Mouse (Mus musculus): ENCODE data around the gene Ankrd11. TPM values are rescaled to one million over a fixed set of nuclear protein-coding genes. Genes with fewer than 3 reads are reported as not detected.
A peak's percentile ranks its signal among the peaks of the same experiment; 100 is the strongest.

The Ankrd11 gene
- polyA plus RNA-seq, 1 experiment from 2014 or later: 67.3 TPM

- Histone ChIP-seq H3K4me1 (peaks cover 13% of the 10 kb centered on the region), H3K9ac (no peak overlapping the region), H3K27ac (no peak overlapping the region), H3K27me3 (replicated peaks) (no peaks in the 10 kb centered on the region), H3K4me2 (no peak overlapping the region), H3K36me3 (no peaks in the 10 kb centered on the region), H3K9me3 (no peaks in the 10 kb centered on the region), H3K4me3 (replicated peaks) (no peak overlapping the region)
- ATAC-seq (ENCODE audit: insufficient read depth, low FRiP score, low read depth): no peak
- WGBS: 52% methylated on average over 5 of the region's 5 CpGs
These were observed 48.3 kb downstream of the Ankrd11 start for GRCm38 (mm10) chr8:122993740-122994139.

GRCm38 (mm10) chr8:122993031-122993430 is 49.0 kb downstream of the Ankrd11 start:
- H3K27me3 ChIP-seq (replicated peaks): no peaks in the 10 kb centered on the region
- 75% methylated on average over 3 of the region's 3 CpGs for WGBS
- H3K9me3 ChIP-seq: no peaks in the 10 kb centered on the region
- H3K4me2 ChIP-seq: no peak overlapping the region
- H3K36me3 ChIP-seq: no peaks in the 10 kb centered on the region
- no peak overlapping the region for H3K4me3 ChIP-seq (replicated peaks)
- H3K9ac ChIP-seq: no peak overlapping the region
- ATAC-seq (ENCODE audit: insufficient read depth, low FRiP score, low read depth): no peak
- H3K27ac ChIP-seq: no peak overlapping the region
- peaks cover 13% of the 10 kb centered on the region for H3K4me1 ChIP-seq

GRCm38 (mm10) chr8:122992296-122992695 is 49.8 kb downstream of the Ankrd11 start:
- Histone ChIP-seq H3K36me3 (no peaks in the 10 kb centered on the region), H3K9ac (no peak overlapping the region), H3K9me3 (no peaks in the 10 kb centered on the region), H3K4me1 (peaks cover 13% of the 10 kb centered on the region), H3K27me3 (replicated peaks) (no peaks in the 10 kb centered on the region), H3K4me2 (no peak overlapping the region), H3K27ac (no peak overlapping the region), H3K4me3 (replicated peaks) (no peak overlapping the region)
- ATAC-seq (ENCODE audit: insufficient read depth, low FRiP score, low read depth): no peak
- WGBS: 34% methylated on average over 2 of the region's 2 CpGs

- no peak overlapping the region for H3K4me3 ChIP-seq (replicated peaks)
These were observed 50.7 kb downstream of the Ankrd11 start for GRCm38 (mm10) chr8:122991368-122991767.

GRCm38 (mm10) chr8:122989976-122990375 is 52.1 kb downstream of the Ankrd11 start:
- no peaks in the 10 kb centered on the region for H3K9me3 ChIP-seq

More at GRCm38 (mm10) chr8:122991368-122991767, 50.7 kb downstream of the Ankrd11 start:
- no peak for ATAC-seq (ENCODE audit: insufficient read depth, low FRiP score, low read depth)
- Histone ChIP-seq H3K4me1 (peaks cover 15% of the 10 kb centered on the region), H3K36me3 (no peaks in the 10 kb centered on the region), H3K27ac (no peak overlapping the region), H3K9me3 (no peaks in the 10 kb centered on the region), H3K9ac (no peak overlapping the region), H3K4me2 (no peak overlapping the region), H3K27me3 (replicated peaks) (no peaks in the 10 kb centered on the region)
- 81% methylated on average over 5 of the region's 5 CpGs for WGBS

GRCm38 (mm10) chr8:122988955-122989354 is 53.1 kb downstream of the Ankrd11 start:
- Histone ChIP-seq H3K27ac (no peak overlapping the region), H3K9ac (no peak overlapping the region), H3K36me3 (no peaks in the 10 kb centered on the region), H3K4me2 (no peak overlapping the region), H3K27me3 (replicated peaks) (no peaks in the 10 kb centered on the region), H3K9me3 (no peaks in the 10 kb centered on the region), H3K4me3 (replicated peaks) (no peak overlapping the region), H3K4me1 (peaks cover 14% of the 10 kb centered on the region)
- ATAC-seq (ENCODE audit: insufficient read depth, low FRiP score, low read depth): peak; percentile 74
- 83% methylated on average over 3 of the region's 3 CpGs for WGBS

More at GRCm38 (mm10) chr8:122989976-122990375, 52.1 kb downstream of the Ankrd11 start:
- ATAC-seq (ENCODE audit: insufficient read depth, low FRiP score, low read depth): no peak
- Histone ChIP-seq H3K27ac (no peak overlapping the region), H3K4me2 (no peak overlapping the region), H3K4me1 (peaks cover 17% of the 10 kb centered on the region), H3K9ac (no peak overlapping the region), H3K4me3 (replicated peaks) (no peak overlapping the region), H3K36me3 (no peaks in the 10 kb centered on the region), H3K27me3 (replicated peaks) (no peaks in the 10 kb centered on the region)
- 77% methylated on average over 2 of the region's 2 CpGs for WGBS

GRCm38 (mm10) chr8:122987255-122987654 is 54.8 kb downstream of the Ankrd11 start:
- Histone ChIP-seq H3K9ac (no peak overlapping the region), H3K4me1 (peaks cover 4% of the 10 kb centered on the region; the same call in 1 of the 2 replicates), H3K4me3 (replicated peaks) (no peak overlapping the region), H3K27me3 (replicated peaks) (no peaks in the 10 kb centered on the region), H3K4me2 (no peak overlapping the region), H3K9me3 (no peaks in the 10 kb centered on the region), H3K27ac (no peak overlapping the region; the same call in 1 of the 2 replicates), H3K36me3 (no peaks in the 10 kb centered on the region)
- no peak for ATAC-seq (ENCODE audit: insufficient read depth, low FRiP score, low read depth)
- 43% methylated on average over 2 of the region's 2 CpGs for WGBS

- no peaks in the 10 kb centered on the region for H3K27me3 ChIP-seq (replicated peaks)
- peaks cover 5% of the 10 kb centered on the region; the same call in 1 of the 2 replicates for H3K4me1 ChIP-seq
- ATAC-seq (ENCODE audit: insufficient read depth, low FRiP score, low read depth): no peak
- 79% methylated on average over 8 of the region's 8 CpGs for WGBS
- no peaks in the 10 kb centered on the region for H3K9me3 ChIP-seq
- no peak overlapping the region for H3K4me2 ChIP-seq
- H3K36me3 ChIP-seq: no peaks in the 10 kb centered on the region
- H3K4me3 ChIP-seq (replicated peaks): no peak overlapping the region
- H3K27ac ChIP-seq: no peak overlapping the region; the same call in 1 of the 2 replicates
- H3K9ac ChIP-seq: no peak overlapping the region
These were observed 55.4 kb downstream of the Ankrd11 start for GRCm38 (mm10) chr8:122986501-122987184.

GRCm38 (mm10) chr8:122984175-122984574 is 57.9 kb downstream of the Ankrd11 start:
- no peak for ATAC-seq (ENCODE audit: insufficient read depth, low FRiP score, low read depth)
- no peaks in the 10 kb centered on the region for H3K9me3 ChIP-seq
- H3K4me2 ChIP-seq: no peak overlapping the region
- WGBS: 92% methylated on average over 3 of the region's 3 CpGs
- peaks cover 17% of the 10 kb centered on the region; the same call in 1 of the 2 replicates for H3K4me1 ChIP-seq
- no peaks in the 10 kb centered on the region for H3K36me3 ChIP-seq
- H3K27ac ChIP-seq: no peak overlapping the region
- H3K4me3 ChIP-seq (replicated peaks): no peak overlapping the region
- H3K27me3 ChIP-seq (replicated peaks): no peaks in the 10 kb centered on the region
- H3K9ac ChIP-seq: no peak overlapping the region

- Histone ChIP-seq H3K9me3 (no peaks in the 10 kb centered on the region), H3K27me3 (replicated peaks) (no peaks in the 10 kb centered on the region), H3K36me3 (no peaks in the 10 kb centered on the region), H3K4me1 (peaks cover 17% of the 10 kb centered on the region; the same call in 1 of the 2 replicates), H3K4me2 (no peak overlapping the region), H3K9ac (no peak overlapping the region), H3K4me3 (replicated peaks) (no peak overlapping the region), H3K27ac (no peak overlapping the region)
- 79% methylated on average over 19 of the region's 19 CpGs for WGBS
- no peak for ATAC-seq (ENCODE audit: insufficient read depth, low FRiP score, low read depth)
These were observed 58.7 kb downstream of the Ankrd11 start for GRCm38 (mm10) chr8:122983178-122983942.

- Histone ChIP-seq H3K9ac (no peak overlapping the region), H3K4me2 (no peak overlapping the region), H3K4me3 (replicated peaks) (no peak overlapping the region), H3K27ac (no peak overlapping the region), H3K36me3 (no peaks in the 10 kb centered on the region), H3K4me1 (peaks cover 17% of the 10 kb centered on the region; the same call in 1 of the 2 replicates), H3K27me3 (replicated peaks) (no peaks in the 10 kb centered on the region), H3K9me3 (no peaks in the 10 kb centered on the region)
- ATAC-seq (ENCODE audit: insufficient read depth, low FRiP score, low read depth): no peak
- WGBS: 81% methylated on average over 5 of the region's 5 CpGs
These were observed 60.4 kb downstream of the Ankrd11 start for GRCm38 (mm10) chr8:122981646-122982045.

- peaks cover 13% of the 10 kb centered on the region; the same call in 1 of the 2 replicates for H3K4me1 ChIP-seq
- 74% methylated on average over 10 of the region's 10 CpGs for WGBS
- H3K4me3 ChIP-seq (replicated peaks): no peak overlapping the region
- H3K9ac ChIP-seq: no peak overlapping the region
- H3K9me3 ChIP-seq: no peaks in the 10 kb centered on the region
- ATAC-seq (ENCODE audit: insufficient read depth, low FRiP score, low read depth): no peak
- H3K27ac ChIP-seq: no peak overlapping the region
- no peaks in the 10 kb centered on the region for H3K27me3 ChIP-seq (replicated peaks)
- H3K36me3 ChIP-seq: no peaks in the 10 kb centered on the region
- no peak overlapping the region for H3K4me2 ChIP-seq
These were observed 62.1 kb downstream of the Ankrd11 start for GRCm38 (mm10) chr8:122979865-122980509.

All from stomach, embryonic 15.5 days (tissue).